Mouse (Mus musculus) urinary bladder, postnatal 4 days (tissue): ENCODE results near the gene Fam213b.
A peak's percentile ranks its signal among the peaks of the same experiment; 100 is the strongest.

Experiments
- DNase-seq, 2 experiments: peaks; one replicate each; pipeline ENCODE4 v3.0.0; 2021 to 2022; ENCODE audit warnings: low spot score in 2 of 2

Fam213b gene

GRCm38 (mm10) chr4:154898506-154899446 lies at the start of gene Fam213b:
Fam213b (minus strand) TSS chr4:154899135.
- DNase-seq: peak in 1 of 2 experiments; percentile 68

GRCm38 (mm10) chr4:154948066-154948939 lies 49.4 kb upstream of the Fam213b start:
- no peak for DNase-seq

GRCm38 (mm10) chr4:154946319-154946718 lies 47.4 kb upstream of the Fam213b start:
- DNase-seq: peak in 1 of 2 experiments; percentile 62

DNA sequence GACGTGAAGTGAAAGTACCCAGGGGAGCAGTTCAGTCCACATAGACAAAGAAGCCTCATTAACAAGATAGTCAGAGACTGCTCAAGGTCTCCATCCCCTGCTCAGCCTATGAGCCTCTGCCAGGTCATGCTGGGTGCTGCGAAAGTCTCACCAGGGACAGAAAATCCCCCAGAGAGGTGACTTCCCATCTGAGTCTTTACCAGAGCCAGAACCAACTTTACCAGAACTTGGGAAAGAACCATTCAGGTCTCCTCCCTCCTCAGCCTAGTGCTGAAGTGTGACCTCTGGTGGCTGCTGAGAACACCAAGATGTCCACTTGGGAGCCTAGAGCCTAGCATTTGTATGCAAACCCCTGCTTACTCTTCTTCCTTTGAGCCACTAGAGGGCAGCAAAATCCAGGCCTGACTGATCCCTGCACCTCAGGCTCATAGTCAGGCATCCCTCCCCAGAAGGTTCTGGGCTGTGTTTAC lies 45.2 kb upstream of the Fam213b start:
- DNase-seq: peak; percentile 61 to 78

DNA sequence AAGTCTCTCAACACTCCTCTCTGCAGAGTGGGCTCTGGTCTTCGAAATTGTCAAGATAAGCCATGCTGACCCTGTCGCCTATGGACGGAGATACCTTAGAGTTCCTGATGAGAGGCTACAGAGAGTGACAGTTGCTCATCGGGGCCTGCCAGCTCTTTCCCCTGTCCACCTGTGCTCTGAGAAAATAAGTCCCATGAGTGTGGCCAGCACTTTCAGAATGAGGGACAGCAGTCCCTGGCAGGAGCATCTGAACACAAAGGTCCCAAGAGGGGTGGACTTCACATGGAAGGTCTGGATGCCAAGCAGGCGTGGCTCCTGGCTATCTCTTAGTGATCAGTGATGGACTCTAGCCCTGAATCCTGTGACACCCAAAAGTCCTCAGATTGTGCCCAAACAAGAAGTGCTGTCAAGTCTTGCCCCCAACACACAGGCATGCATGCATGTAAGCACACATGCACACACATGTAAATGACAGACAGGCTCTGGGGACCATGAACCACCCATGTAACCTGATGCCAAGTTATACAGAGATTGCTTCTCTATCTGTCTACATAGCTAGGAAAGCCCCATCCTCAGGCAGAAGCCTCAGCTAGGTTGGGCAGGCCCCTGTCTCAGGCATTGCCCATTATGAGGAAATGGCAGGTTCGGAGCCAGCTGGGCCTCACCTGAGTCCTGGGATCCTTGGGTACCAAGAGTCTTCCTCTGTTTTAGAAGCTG lies 44.5 kb upstream of the Fam213b start:
- DNase-seq: no peak

DNA sequence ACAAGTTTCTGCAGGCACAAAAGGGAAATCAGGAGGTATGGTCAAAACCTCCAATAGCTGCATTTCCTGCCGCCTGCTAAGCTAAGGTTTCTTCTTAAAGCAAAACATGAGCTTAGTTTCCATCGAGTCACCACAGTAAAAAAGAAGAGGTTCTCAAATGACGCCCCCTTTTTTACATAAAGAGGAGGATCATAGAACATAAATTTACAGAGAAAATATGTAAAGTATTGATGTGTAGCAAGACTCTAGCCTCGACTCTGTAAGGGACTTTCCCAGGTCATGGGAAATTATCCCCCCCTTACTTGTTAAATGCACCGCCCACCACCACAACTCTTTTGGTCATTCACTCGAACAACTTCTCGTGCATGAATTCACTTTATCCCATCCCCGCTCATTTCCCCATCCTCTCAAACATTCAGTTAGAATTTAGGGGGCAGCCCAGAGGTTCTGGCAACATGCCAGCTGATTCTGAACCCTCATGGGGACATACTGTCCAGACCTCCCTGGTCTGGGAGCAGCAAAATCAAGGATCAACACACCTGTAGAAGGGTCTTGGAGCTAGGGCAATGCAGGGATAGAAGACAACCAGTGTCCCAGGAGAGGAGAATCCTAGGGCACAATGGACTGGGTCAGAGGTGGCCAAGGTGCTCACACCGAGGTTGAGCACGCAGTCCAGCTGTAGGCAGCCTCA lies 43.8 kb upstream of the Fam213b start:
- no peak for DNase-seq

DNA sequence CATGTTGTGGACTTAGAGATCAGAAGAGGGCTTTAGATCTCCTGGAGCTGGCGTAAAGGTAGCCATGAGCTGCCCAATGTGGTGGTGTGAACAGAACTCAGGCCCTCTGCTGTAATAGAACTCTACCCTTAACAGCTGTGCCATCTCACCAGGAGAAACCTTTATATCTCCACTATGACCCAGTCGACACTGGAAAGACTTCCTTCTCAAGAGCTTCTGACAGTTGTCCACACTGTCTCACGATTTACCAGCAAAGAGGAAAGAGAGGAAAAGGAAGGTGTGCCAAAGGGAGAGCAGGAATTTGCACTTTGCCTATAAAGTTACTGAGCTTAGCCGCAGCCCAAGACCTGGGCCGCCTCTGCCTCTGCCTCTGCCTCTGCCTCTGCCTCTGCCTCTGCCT lies 42.9 kb upstream of the Fam213b start:
- DNase-seq: no peak

DNA sequence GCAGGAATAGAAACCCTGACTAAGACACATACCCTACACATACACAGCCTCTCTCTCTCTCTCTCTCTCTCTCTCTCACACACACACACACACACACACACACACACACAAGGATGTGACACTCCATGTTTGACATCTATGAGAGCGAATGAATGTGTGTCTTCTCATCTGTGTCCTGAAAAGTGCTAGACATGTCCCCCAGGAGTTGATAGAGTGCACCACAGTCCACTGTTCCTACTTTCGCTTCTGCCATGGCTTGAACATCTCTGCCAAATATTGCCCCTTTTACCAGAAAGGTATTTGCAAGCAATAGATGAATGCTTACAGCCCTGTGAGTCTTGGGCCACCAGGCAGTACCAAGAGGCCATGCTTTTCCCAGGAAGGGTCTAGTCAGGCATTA lies 41.2 kb upstream of the Fam213b start:
- no peak for DNase-seq

- DNase-seq: no peak
Observed at GRCm38 (mm10) chr4:154937746-154938145, 38.8 kb upstream of the Fam213b start.

DNA sequence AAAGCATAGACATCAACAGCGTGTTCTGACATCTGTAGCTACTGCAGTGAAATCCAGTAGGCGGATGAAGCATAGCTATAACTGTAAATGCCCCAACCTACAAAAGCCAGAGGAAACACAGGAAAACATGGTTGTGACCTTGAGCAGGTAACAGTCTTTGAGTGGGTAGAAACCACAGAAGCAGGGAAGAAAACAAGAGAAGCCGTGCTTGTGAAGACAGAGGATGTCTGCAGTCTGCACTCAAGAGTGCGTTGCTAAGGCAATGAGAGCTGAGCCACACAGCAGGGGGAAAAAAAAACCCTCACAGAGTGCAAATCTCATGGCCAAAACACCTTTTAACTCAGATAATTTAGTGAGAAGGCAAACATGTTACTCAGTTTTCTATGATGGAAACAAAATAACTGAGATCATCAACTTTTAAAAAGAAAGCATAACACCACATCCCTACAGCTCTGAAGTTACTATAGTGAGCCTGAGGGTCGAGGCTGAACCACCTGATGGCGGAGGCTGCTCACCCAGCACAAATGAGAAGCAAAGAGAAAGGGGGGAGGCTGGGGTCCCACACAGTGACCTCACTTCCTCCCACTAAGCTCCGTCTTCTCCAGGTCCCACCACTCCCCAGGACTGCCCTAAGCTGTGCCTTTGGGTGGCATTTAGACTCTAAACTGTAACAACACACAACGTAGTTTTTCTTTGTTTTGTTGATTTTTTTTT lies 37.8 kb upstream of the Fam213b start:
- DNase-seq: no peak

- no peak for DNase-seq
Observed at GRCm38 (mm10) chr4:154935788-154936187, 36.9 kb upstream of the Fam213b start.

- DNase-seq: no peak
Observed at GRCm38 (mm10) chr4:154934800-154935199, 35.9 kb upstream of the Fam213b start.

DNA sequence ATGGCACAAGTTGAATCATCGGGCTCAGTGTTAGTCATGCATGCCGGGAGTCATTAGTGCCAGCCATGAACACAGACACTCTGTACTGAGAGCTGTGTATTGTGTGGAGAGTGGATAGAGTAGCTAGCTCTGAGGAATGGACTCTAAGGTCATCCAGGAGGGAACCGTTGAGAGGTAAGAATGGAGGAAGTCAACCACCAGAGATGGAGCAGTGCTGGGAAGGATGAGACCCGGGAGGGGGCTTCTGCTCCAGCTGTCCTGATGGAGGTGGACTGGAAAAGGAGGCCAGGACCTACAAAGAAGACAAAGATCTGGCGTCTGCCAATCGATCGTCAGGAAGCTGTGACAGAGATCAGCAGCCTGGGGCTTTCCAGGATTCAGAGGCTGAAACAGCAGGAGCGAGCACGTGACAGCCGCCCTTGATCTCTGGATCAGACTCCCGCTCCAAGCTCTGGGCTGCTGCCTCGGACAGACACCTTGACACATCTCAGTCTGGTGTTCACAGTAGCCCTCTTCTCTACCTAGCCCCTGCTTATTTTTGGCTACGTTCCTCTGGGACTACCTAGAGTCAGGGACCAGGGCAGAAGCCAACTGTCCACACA lies 34.5 kb upstream of the Fam213b start:
- DNase-seq: no peak

- no peak for DNase-seq
Observed at GRCm38 (mm10) chr4:154929088-154929660, 30.2 kb upstream of the Fam213b start.

- DNase-seq: no peak
Observed at GRCm38 (mm10) chr4:154928395-154929087, 29.6 kb upstream of the Fam213b start, which contains the start of gene Tnfrsf14. Tnfrsf14 (minus strand) TSS chr4:154928563.

DNA sequence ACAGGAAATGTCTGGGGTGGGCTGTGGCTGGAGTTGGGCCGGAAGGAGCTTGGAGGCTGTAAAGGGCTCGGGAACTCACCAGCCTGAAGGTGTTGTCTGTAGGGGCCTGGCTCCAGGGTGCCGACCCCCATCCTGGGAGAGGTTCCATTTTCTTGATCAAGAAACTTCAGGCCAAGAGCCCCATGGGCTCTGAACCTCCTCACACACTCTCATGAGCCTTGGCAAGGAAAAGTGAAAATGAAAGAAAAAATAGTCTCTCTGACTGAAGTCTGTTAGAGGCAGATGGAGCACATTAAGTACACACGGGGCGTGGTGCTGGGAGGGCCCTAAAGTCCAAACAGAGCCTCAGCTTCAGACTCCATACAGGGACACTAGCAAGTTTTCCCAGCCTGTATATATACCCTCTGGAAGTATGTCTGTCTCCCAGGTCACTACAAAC lies 29.0 kb upstream of the Fam213b start:
- no peak for DNase-seq

DNA sequence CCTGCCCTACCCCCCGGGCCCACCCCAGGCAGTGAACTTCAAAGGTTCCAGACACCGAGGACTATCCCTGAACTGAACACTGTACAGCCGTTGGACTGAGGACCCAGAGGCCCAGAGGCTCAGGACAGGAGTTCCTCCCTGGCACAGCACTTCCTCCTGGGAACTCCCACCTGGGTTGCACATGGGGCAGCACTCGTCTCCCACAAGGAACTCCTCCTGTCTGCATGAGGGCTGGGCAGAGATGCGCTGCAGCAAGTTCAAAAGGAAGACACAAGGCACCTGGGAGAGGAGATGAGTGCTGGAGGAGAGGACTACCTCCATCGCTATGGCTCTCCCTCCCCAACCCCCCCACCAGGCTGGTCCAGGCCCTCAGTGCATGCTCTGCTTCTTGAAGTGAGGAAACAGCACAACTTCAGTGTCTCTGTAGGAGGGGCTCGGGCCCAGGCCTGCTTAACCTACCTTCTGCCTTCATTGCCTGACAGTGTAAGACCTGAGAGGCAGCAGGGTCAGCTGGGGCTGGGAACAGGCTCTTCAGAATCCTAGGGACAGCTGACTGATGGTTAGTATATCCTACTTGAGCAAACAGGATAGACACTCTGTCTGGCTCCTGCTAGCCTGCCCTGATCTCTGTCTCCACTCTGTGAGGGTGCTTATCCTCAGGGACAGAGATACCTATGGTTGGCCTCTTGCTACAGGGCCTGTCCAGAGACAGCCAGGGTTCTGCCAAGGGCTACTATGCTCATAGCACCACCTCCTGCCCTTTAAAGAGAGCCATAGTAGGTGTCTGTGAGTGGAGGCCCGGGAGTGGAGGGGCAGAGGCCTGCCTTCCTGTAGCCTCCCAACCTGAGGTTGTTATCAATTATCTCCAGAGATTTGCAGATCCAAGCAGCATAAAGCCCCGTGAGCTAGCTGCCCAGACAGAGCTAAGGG lies 28.3 kb upstream of the Fam213b start:
- no peak for DNase-seq

- no peak for DNase-seq
Observed at GRCm38 (mm10) chr4:154925413-154925812, 26.5 kb upstream of the Fam213b start.
